Mouse (Mus musculus): ENCODE results near the gene Crybg3. TPM values are rescaled to one million over a fixed set of nuclear protein-coding genes. Genes with fewer than 3 reads are reported as not detected.

The Crybg3 gene
- polyA plus RNA-seq, 1 experiment: 14.1 TPM

DNA sequence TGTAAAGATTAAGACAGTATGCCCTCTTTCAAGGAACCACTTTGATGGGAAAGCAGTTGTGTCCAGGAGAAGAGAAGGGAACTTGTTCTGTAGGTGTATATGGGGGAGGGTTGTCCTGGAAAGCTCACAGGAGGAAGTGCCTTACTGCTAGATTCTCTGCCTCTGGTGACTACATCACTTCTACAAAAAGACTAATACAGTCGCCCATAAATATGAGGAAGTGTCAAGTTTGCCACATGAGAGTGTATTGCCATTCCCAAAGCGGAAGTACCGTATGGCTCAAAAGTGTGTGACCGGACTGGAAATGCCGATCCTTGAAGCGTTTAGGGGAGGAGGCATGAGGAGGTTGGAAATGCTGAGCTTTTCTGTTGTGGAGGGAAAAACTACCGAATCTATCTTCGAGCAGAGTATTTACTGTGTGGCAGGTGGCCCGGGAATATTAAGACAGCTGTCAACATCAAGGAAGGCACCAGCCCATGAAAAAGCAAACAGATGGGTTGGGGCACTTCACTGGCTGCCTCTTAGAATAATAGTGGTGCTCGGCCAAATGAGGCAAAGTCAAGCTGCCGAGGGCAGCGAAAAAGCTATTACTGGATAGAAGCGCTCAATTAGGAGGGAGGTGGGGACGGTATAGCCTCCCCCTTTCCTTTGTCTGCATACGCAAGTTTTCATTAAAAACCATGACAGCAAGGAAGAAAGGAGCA, 3.5 kb upstream of the Crybg3 start:
- H3K4me1 ChIP-seq (ENCODE audit: control insufficient read depth, insufficient read depth, low read length): 0 out of 2 replicates have a peak, but pooled peaks cover 4% of the 10 kb centered on the region
- TF ChIP-seq CTCF (IDR thresholded peaks at IDR 0.05; ENCODE audit: borderline replicate concordance, insufficient read depth, low read length): no peak
- no peak for TF ChIP-seq POLR2A (IDR thresholded peaks at IDR 0.05; ENCODE audit: low read depth, low read length)
- no peak overlapping the region for H3K4me3 ChIP-seq (ENCODE audit: insufficient read depth, low read length)
- no peak overlapping the region for H3K27ac ChIP-seq (ENCODE audit: insufficient read depth, low read length)

DNA sequence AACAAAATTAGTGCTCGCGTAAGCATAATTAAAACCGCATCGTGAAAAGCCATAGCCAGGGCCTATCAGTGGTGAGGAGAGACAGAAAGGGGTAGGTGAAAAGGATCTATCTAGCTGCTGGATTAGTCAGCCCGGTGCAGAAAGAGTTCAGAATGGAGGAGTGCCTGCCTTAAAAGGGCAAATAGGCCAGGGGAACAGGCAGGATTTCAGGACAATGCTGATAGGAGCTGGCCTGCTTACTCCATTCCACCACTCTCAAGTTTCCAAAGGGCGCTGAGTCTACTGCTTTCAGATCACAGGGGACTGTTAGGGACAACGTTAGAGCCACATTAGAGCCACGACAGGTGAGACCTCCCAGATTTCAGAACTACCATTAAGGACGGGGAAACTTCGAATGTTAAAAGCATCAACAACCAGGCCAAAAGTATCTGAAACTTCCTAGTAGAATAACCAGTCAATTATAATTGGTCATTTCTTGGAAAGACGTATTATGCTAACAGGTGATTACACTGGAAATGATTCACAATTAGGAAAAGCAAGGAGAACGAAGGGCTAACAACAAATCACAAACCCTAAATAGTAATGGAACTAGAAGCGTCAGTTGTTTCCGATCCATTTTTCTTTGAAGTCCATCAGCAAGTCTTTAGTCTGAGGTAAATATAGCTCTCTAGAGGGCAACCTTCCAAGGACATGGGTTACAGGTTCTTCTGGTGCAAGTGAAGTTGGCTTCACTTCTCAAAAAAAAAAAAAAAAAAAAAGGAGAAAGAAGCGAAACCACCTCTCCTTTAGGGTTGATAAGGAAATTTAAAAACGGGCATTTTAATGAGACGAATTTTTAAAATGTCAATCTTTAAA, 1.1 kb downstream of the Crybg3 start:
- TF ChIP-seq CTCF (IDR thresholded peaks at IDR 0.05; ENCODE audit: borderline replicate concordance, insufficient read depth, low read length) (no peak), POLR2A (IDR thresholded peaks at IDR 0.05; ENCODE audit: low read depth, low read length) (peak; percentile 18; the same call in 1 of the 2 replicates)
- Histone ChIP-seq H3K4me3 (ENCODE audit: insufficient read depth, low read length) (peak overlapping the region; percentile 99), H3K4me1 (ENCODE audit: control insufficient read depth, insufficient read depth, low read length) (peaks cover 4% of the 10 kb centered on the region; the same call in 1 of the 2 replicates), H3K27ac (ENCODE audit: insufficient read depth, low read length) (0 out of 2 replicates have a peak overlapping the region, but pooled peaks have one; percentile 42)

DNA sequence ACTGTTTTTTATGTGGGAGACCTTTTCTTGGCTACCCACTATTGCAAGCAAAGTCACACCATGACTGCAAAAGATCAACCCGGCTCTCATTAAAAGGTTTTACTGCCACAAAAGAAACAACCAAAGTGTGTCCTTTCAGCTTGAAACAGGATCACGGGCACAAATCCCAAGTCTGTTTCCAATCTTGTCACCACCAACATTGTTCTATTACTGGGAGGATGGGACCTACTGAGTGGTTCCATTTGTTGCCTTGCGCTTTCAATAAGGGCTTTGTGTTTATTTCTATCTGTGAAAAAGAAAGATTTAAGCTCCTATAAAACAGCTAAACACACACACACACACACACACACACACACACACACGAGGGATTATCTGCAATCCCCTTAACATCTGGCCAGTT, 1.8 kb downstream of the Crybg3 start:
- TF ChIP-seq CTCF (IDR thresholded peaks at IDR 0.05; ENCODE audit: borderline replicate concordance, insufficient read depth, low read length): no peak
- TF ChIP-seq POLR2A (IDR thresholded peaks at IDR 0.05; ENCODE audit: low read depth, low read length): no peak
- Histone ChIP-seq H3K27ac (ENCODE audit: insufficient read depth, low read length) (no peak overlapping the region), H3K4me1 (ENCODE audit: control insufficient read depth, insufficient read depth, low read length) (peaks cover 4% of the 10 kb centered on the region; the same call in 1 of the 2 replicates), H3K4me3 (ENCODE audit: insufficient read depth, low read length) (peak overlapping the region; percentile 22; the same call in 1 of the 2 replicates)

DNA sequence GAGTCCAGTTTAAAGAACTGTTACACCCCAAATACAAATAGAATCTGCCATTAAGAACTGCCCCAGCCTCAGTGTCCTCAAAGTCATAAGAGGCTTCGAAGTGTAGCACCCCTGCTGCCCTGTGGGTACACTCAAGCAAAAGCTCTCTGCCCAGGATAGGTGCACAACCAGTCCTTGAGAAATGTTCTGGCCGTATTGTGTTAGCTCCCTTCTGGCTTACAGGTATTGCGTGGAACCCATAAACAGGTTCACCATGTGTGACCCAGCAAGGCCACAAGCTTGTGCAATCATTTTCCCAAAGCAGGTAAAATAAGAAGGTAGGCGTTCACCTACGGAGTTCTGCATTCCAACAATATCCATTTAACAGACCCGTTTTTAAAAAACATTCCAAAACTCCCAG, 3.5 kb downstream of the Crybg3 start:
- no peak for TF ChIP-seq CTCF (IDR thresholded peaks at IDR 0.05; ENCODE audit: borderline replicate concordance, insufficient read depth, low read length)
- no peak for TF ChIP-seq POLR2A (IDR thresholded peaks at IDR 0.05; ENCODE audit: low read depth, low read length)
- Histone ChIP-seq H3K27ac (ENCODE audit: insufficient read depth, low read length) (no peak overlapping the region), H3K4me3 (ENCODE audit: insufficient read depth, low read length) (no peak overlapping the region), H3K4me1 (ENCODE audit: control insufficient read depth, insufficient read depth, low read length) (peaks cover 4% of the 10 kb centered on the region; the same call in 1 of the 2 replicates)

DNA sequence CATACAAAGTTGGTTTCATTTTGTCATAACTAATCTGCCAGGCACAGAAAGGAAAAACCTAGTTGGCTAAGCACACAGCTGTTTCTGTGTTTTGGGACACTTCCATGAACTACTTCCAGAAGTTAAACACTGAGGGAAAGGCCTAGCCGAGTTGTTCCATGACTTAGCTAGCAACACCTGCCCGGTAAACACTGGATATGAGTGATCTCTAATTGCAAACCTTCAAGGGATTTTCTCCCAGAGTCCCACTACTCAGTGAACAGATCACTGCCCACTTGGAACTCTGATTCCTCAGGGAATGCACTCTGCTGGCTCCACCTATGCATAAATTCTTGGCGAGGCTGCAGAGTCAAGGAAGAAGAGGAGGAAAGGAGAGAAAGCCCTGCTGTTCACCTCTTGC, 6.1 kb downstream of the Crybg3 start:
- no peak overlapping the region; the same call in 1 of the 2 replicates for H3K27ac ChIP-seq (ENCODE audit: insufficient read depth, low read length)
- peaks cover 6% of the 10 kb centered on the region; the same call in 1 of the 2 replicates for H3K4me1 ChIP-seq (ENCODE audit: control insufficient read depth, insufficient read depth, low read length)
- no peak for TF ChIP-seq POLR2A (IDR thresholded peaks at IDR 0.05; ENCODE audit: low read depth, low read length)
- TF ChIP-seq CTCF (IDR thresholded peaks at IDR 0.05; ENCODE audit: borderline replicate concordance, insufficient read depth, low read length): no peak
- no peak overlapping the region for H3K4me3 ChIP-seq (ENCODE audit: insufficient read depth, low read length)

DNA sequence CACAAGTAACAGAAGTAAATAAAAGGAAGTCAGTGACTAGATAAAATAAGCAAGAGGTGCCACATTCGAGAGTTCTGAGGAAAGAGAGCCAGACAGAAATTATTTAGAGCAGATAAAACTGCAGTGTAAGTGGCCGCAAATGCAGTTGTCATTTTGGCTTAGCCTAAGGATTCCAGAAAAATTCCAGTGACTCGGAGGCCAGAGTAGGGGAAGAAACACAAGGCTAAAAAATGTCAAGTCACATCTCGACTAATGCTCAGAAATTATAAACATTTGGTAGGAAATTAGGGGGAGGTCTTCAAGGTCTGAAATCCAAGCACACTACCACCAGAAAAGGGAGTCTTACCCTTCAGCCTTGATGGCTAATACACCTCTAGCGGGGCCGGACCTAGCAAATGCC, 10.0 kb downstream of the Crybg3 start:
- Histone ChIP-seq H3K4me1 (ENCODE audit: control insufficient read depth, insufficient read depth, low read length) (0 out of 2 replicates have a peak, but pooled peaks cover 2% of the 10 kb centered on the region), H3K4me3 (ENCODE audit: insufficient read depth, low read length) (no peak overlapping the region), H3K27ac (ENCODE audit: insufficient read depth, low read length) (no peak overlapping the region)
- TF ChIP-seq POLR2A (IDR thresholded peaks at IDR 0.05; ENCODE audit: low read depth, low read length) (no peak), CTCF (IDR thresholded peaks at IDR 0.05; ENCODE audit: borderline replicate concordance, insufficient read depth, low read length) (no peak)

DNA sequence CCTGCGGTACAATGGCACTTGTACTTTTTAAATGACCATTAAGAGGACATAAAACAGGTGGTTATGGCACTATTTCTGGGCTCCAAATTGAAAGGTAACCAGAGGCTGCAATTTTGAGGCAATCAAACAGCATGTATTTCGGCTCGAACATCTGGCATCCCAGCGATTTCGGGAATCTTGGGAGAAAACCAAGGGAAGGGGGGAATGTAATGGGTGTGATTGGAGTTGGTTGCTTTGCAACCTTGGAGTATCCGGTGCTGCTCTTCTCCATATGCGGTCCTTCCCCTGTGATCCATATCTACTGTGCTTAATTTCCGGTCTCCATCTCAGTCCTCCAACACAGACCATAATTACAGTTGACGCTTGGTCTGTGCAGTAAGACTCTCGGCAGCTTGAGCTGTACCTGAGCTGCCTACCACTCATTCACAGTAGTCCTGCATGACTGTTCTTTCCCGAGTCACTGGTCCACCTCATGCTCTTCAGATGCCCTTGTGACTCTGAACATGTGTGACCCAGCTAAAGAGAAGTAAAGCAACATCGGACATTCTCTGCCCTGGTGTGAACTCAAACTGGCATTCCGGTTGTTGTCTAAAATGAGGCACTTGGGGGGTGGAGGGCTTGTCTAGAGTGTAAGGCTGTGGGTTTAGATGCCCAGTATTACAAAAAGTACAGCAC, 12.3 kb downstream of the Crybg3 start:
- Histone ChIP-seq H3K4me1 (ENCODE audit: control insufficient read depth, insufficient read depth, low read length) (0 out of 2 replicates have a peak, but pooled peaks cover 2% of the 10 kb centered on the region), H3K27ac (ENCODE audit: insufficient read depth, low read length) (no peak overlapping the region), H3K4me3 (ENCODE audit: insufficient read depth, low read length) (no peak overlapping the region)
- TF ChIP-seq POLR2A (IDR thresholded peaks at IDR 0.05; ENCODE audit: low read depth, low read length) (no peak), CTCF (IDR thresholded peaks at IDR 0.05; ENCODE audit: borderline replicate concordance, insufficient read depth, low read length) (no peak)

DNA sequence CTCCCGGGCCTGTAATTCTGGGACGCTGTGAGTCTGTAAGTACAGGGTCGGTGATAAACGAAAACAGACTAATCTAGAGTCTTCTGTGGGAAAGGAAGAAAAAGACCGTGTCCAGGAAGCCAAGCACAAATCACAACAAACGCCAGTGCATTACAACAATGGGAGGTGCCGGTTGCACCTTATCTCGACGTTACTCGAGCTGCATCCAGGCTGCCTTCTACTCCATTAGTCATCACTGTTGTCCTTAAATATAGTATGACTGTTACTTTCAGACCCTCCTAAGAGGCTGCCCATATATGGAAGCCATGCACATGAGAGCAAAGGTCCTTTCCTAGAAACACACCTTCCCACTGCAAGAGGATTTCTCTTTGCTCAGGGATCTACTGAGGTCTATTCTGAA, 13.0 kb downstream of the Crybg3 start:
- no peak overlapping the region for H3K27ac ChIP-seq (ENCODE audit: insufficient read depth, low read length)
- H3K4me1 ChIP-seq (ENCODE audit: control insufficient read depth, insufficient read depth, low read length): 0 out of 2 replicates have a peak, but pooled peaks cover 2% of the 10 kb centered on the region
- TF ChIP-seq CTCF (IDR thresholded peaks at IDR 0.05; ENCODE audit: borderline replicate concordance, insufficient read depth, low read length) (no peak), POLR2A (IDR thresholded peaks at IDR 0.05; ENCODE audit: low read depth, low read length) (no peak)
- H3K4me3 ChIP-seq (ENCODE audit: insufficient read depth, low read length): no peak overlapping the region

DNA sequence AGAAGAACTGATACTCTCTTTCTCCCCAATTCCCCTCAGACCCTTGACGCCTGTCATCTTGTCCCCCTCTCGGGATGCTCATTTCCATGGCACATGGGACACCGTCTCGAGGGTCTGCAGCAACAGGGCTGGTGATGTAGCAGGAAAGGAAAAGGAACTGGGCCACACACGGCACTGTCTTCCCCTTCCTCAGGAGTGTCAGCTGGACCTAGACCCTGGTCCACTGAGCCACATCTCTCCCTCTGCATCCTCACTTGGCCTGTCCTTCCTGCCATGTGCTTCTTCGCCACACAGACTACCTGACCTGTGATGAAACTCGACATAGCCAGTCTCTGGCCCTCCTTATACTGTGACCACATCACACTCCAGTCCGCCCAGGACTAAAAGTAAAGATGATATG, 13.9 kb downstream of the Crybg3 start:
- TF ChIP-seq CTCF (IDR thresholded peaks at IDR 0.05; ENCODE audit: borderline replicate concordance, insufficient read depth, low read length): no peak
- TF ChIP-seq POLR2A (IDR thresholded peaks at IDR 0.05; ENCODE audit: low read depth, low read length): no peak
- 0 out of 2 replicates have a peak, but pooled peaks cover 2% of the 10 kb centered on the region for H3K4me1 ChIP-seq (ENCODE audit: control insufficient read depth, insufficient read depth, low read length)
- H3K4me3 ChIP-seq (ENCODE audit: insufficient read depth, low read length): no peak overlapping the region
- H3K27ac ChIP-seq (ENCODE audit: insufficient read depth, low read length): no peak overlapping the region
